Mouse (Mus musculus) kidney, embryonic 15.5 days (tissue): ENCODE results near the gene Atp7a. TPM values are rescaled to one million over a fixed set of nuclear protein-coding genes. Genes with fewer than 3 reads are reported as not detected.

ENCODE experiments used
- ATAC-seq: fragments of 200-750 bp; cut with Nextera tagmentation; replicated peaks from 2 replicates; pipeline ENCODE4 v1.8.0; 2017; ENCODE audit warnings: moderate TSS enrichment; ENCODE audit not compliant: low FRiP score
- H3K27ac ChIP-seq: fragments of 300-500 bp; sonication (generic); 2 replicates; pipeline ENCODE4 v1.5.1; 2015; ENCODE audit warnings: mild to moderate bottlenecking, inconsistent platforms
- H3K27me3 ChIP-seq: fragments of 300-500 bp; sonication (generic); 2 replicates; pipeline ENCODE4 v1.6.1; 2015; ENCODE audit warnings: inconsistent platforms
- H3K36me3 ChIP-seq: fragments of 300-500 bp; sonication (generic); 2 replicates; pipeline ENCODE4 v1.6.1; 2015; ENCODE audit warnings: inconsistent platforms
- H3K4me1 ChIP-seq: fragments of 300-500 bp; sonication (generic); 2 replicates; pipeline ENCODE4 v1.6.1; 2015; ENCODE audit warnings: inconsistent platforms
- H3K4me2 ChIP-seq: fragments of 300-500 bp; sonication (generic); 2 replicates; pipeline ENCODE4 v1.6.1; 2015; ENCODE audit warnings: moderate library complexity, mild to moderate bottlenecking, inconsistent platforms
- H3K4me3 ChIP-seq: fragments of 300-500 bp; sonication (generic); replicated peaks from 2 replicates; pipeline ENCODE4 v1.5.1; 2015; ENCODE audit warnings: mild to moderate bottlenecking, inconsistent platforms
- H3K9ac ChIP-seq: fragments of 300-500 bp; sonication (generic); 2 replicates; pipeline ENCODE4 v1.6.1; 2015; ENCODE audit warnings: mild to moderate bottlenecking, inconsistent platforms
- H3K9me3 ChIP-seq: fragments of 300-500 bp; sonication (generic); replicated peaks from 2 replicates; pipeline ENCODE4 v1.6.1; 2016; ENCODE audit warnings: inconsistent platforms
- WGBS: fragments of 180-500 bp; shearing (Covaris S2); methylation state at CpG from one replicate; pipeline ENCODE4 v1.1.7; 2015; ENCODE audit warnings: mixed read lengths; 5-methylcytosine and 5-hydroxymethylcytosine counted together
- polyA plus RNA-seq: library from polyadenylated mRNA; unstranded; fragments of >200 nt; fragmentation: Nextera tagmentation; extraction: Ambion mirVana; gene quantifications from 2 replicates; pipeline ENCODE4 v1.2.1, GENCODE M21; 2015

Atp7a gene
- polyA plus RNA-seq, 1 experiment from 2014 or later = 29.3 TPM

DNA sequence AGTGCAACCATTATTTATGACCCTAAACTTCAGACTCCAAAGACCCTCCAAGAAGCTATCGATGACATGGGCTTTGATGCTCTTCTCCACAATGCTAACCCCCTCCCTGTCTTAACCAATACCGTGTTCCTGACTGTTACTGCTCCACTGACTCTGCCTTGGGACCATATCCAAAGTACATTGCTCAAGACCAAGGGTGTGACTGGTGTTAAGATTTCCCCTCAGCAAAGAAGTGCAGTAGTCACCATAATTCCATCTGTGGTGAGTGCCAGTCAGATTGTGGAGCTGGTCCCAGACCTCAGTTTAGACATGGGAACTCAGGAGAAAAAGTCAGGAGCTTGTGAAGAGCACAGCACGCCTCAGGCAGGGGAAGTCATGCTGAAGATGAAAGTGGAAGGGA, 58.1 kb downstream of the Atp7a start:
- no peak overlapping the region for H3K4me2 ChIP-seq
- WGBS = 66% methylated on average over 3 of the region's 3 CpGs
- no peak overlapping the region for H3K9ac ChIP-seq
- peak overlapping the region; percentile 74 for H3K27ac ChIP-seq
- H3K36me3 ChIP-seq = peaks cover 9% of the 10 kb centered on the region; the same call in 1 of the 2 replicates
- H3K27me3 ChIP-seq = peaks cover 4% of the 10 kb centered on the region; the same call in 1 of the 2 replicates
- H3K4me1 ChIP-seq = peaks cover 4% of the 10 kb centered on the region; the same call in 1 of the 2 replicates
- no peak overlapping the region for H3K4me3 ChIP-seq
- H3K9me3 ChIP-seq = no peaks in the 10 kb centered on the region
- ATAC-seq = peak; percentile 75; the same call in 1 of the 2 replicates

GRCm38 (mm10) chrX:106085564-106085963, 58.5 kb downstream of the Atp7a start:
- peaks cover 4% of the 10 kb centered on the region; the same call in 1 of the 2 replicates for H3K27me3 ChIP-seq
- H3K9ac ChIP-seq = no peak overlapping the region
- H3K27ac ChIP-seq = peak overlapping the region; percentile 74
- no peaks in the 10 kb centered on the region for H3K9me3 ChIP-seq
- H3K36me3 ChIP-seq = peaks cover 9% of the 10 kb centered on the region; the same call in 1 of the 2 replicates
- peak; percentile 82 for ATAC-seq
- 81% methylated on average over 2 of the region's 2 CpGs for WGBS
- no peak overlapping the region for H3K4me3 ChIP-seq
- H3K4me1 ChIP-seq = peaks cover 4% of the 10 kb centered on the region; the same call in 1 of the 2 replicates
- no peak overlapping the region for H3K4me2 ChIP-seq

DNA sequence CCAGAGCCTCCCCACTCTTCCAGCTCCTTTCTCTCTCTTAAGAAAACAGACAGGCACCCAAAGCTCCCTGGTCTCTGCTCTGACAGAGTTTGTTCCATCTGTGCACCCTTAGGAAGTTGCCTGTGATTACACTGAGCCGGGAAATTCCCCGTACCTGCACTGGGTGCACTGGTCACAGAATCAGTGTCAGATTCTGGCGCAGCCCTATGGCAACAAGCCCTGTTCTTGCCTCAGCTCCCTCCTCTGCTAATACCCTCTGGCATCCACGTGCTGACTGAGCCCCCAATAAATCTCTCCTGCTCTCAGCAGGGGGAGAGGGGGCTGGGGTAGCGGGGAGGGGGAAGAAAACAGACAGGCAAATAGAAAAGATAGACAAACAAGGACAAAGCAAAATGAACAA, 65.9 kb downstream of the Atp7a start:
- WGBS = 32% methylated on average over 5 of the region's 5 CpGs
- no peaks in the 10 kb centered on the region for H3K9me3 ChIP-seq
- H3K27ac ChIP-seq = peak overlapping the region; percentile 70
- no peak overlapping the region for H3K4me2 ChIP-seq
- H3K4me3 ChIP-seq = no peak overlapping the region
- peaks cover 7% of the 10 kb centered on the region; the same call in 1 of the 2 replicates for H3K27me3 ChIP-seq
- ATAC-seq = peak; percentile 80; the same call in 1 of the 2 replicates
- peaks cover 4% of the 10 kb centered on the region; the same call in 1 of the 2 replicates for H3K4me1 ChIP-seq
- H3K36me3 ChIP-seq = peaks cover 7% of the 10 kb centered on the region; the same call in 1 of the 2 replicates
- no peak overlapping the region for H3K9ac ChIP-seq

GRCm38 (mm10) chrX:106105464-106105863, 78.4 kb downstream of the Atp7a start:
- 49% methylated on average over 2 of the region's 2 CpGs for WGBS
- peaks cover 21% of the 10 kb centered on the region; the same call in 1 of the 2 replicates for H3K36me3 ChIP-seq
- ATAC-seq = no peak
- H3K27ac ChIP-seq = no peak overlapping the region
- H3K4me3 ChIP-seq = no peak overlapping the region
- H3K4me1 ChIP-seq = no peaks in the 10 kb centered on the region
- H3K27me3 ChIP-seq = 0 out of 2 replicates have a peak, but pooled peaks cover 4% of the 10 kb centered on the region
- H3K4me2 ChIP-seq = no peak overlapping the region
- H3K9me3 ChIP-seq = no peaks in the 10 kb centered on the region
- no peak overlapping the region for H3K9ac ChIP-seq

GRCm38 (mm10) chrX:106113881-106114280, 86.8 kb downstream of the Atp7a start:
- no peak for ATAC-seq

GRCm38 (mm10) chrX:106114674-106115073, 87.6 kb downstream of the Atp7a start:
- Histone ChIP-seq H3K4me3 (no peak overlapping the region), H3K27me3 (no peaks in the 10 kb centered on the region; the same call in 1 of the 2 replicates), H3K27ac (no peak overlapping the region), H3K36me3 (peaks cover 15% of the 10 kb centered on the region; the same call in 1 of the 2 replicates), H3K4me1 (no peaks in the 10 kb centered on the region), H3K4me2 (no peak overlapping the region), H3K9me3 (no peaks in the 10 kb centered on the region), H3K9ac (no peak overlapping the region)
- no peak for ATAC-seq
- WGBS = 81% methylated on average over 1 of the region's 1 CpGs

More at GRCm38 (mm10) chrX:106113881-106114280, 86.8 kb downstream of the Atp7a start:
- Histone ChIP-seq H3K4me2 (no peak overlapping the region), H3K27ac (no peak overlapping the region), H3K9me3 (no peaks in the 10 kb centered on the region), H3K4me1 (no peaks in the 10 kb centered on the region), H3K36me3 (peaks cover 11% of the 10 kb centered on the region; the same call in 1 of the 2 replicates), H3K9ac (no peak overlapping the region), H3K27me3 (peaks cover 4% of the 10 kb centered on the region; the same call in 1 of the 2 replicates), H3K4me3 (no peak overlapping the region)
- WGBS = 90% methylated on average over 4 of the region's 4 CpGs

GRCm38 (mm10) chrX:106122823-106123222, 95.7 kb downstream of the Atp7a start:
- H3K27me3 ChIP-seq = 0 out of 2 replicates have a peak, but pooled peaks cover 5% of the 10 kb centered on the region
- H3K4me3 ChIP-seq = no peak overlapping the region
- H3K36me3 ChIP-seq = peaks cover 12% of the 10 kb centered on the region
- H3K4me1 ChIP-seq = no peaks in the 10 kb centered on the region
- H3K4me2 ChIP-seq = no peak overlapping the region
- ATAC-seq = no peak
- H3K9ac ChIP-seq = no peak overlapping the region
- H3K27ac ChIP-seq = no peak overlapping the region
- H3K9me3 ChIP-seq = no peaks in the 10 kb centered on the region
- 90% methylated on average over 2 of the region's 2 CpGs for WGBS

DNA sequence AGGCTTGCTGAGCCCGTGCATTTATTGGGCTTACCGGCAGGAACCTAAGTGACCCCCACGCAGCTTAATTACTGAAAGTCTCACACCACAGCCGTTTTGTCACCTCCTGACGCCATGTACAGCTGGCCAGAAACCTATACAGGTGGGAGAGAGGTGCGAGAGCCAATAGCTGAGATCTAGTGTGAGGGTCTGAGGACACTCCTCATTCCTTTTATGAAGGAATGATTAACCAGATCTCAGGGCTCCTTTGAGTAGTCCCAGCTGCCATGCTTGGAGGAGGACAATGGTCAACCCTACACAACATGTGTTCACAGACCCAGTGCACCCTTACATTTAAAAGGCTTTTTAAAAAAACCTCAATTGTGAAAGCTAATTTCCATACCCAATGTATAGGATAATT, 101.2 kb downstream of the Atp7a start:
- 57% methylated on average over 6 of the region's 6 CpGs for WGBS
- H3K9me3 ChIP-seq = no peaks in the 10 kb centered on the region
- H3K4me2 ChIP-seq = no peak overlapping the region
- 0 out of 2 replicates have a peak, but pooled peaks cover 10% of the 10 kb centered on the region for H3K27me3 ChIP-seq
- ATAC-seq = peak; percentile 76; the same call in 1 of the 2 replicates
- no peak overlapping the region for H3K27ac ChIP-seq
- H3K9ac ChIP-seq = no peak overlapping the region
- no peak overlapping the region for H3K4me3 ChIP-seq
- H3K36me3 ChIP-seq = peaks cover 4% of the 10 kb centered on the region; the same call in 1 of the 2 replicates
- H3K4me1 ChIP-seq = no peaks in the 10 kb centered on the region

DNA sequence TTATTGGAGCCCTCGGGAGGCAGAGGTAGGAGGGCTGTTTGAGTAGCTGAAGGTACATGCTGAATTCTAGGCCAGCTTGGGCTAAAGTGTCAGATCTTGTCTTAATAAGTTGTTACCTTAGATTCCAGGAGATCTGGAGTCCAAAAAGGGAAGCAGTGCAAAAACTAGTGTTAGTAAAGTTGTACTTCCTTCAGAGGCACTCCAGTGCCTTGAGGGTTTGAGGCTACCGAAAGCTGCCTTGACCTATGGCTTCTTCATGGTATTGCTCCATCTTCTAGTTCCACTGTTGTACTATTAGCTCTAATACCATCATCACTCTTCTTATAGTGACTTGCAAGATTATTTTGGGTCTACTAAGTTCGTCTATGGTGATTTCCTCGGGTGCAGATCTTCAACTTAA, 102.8 kb downstream of the Atp7a start:
- H3K4me2 ChIP-seq = no peak overlapping the region
- 86% methylated on average over 4 of the region's 4 CpGs for WGBS
- no peak overlapping the region for H3K4me3 ChIP-seq
- no peaks in the 10 kb centered on the region for H3K4me1 ChIP-seq
- H3K9me3 ChIP-seq = no peaks in the 10 kb centered on the region
- H3K9ac ChIP-seq = no peak overlapping the region
- H3K36me3 ChIP-seq = no peaks in the 10 kb centered on the region; the same call in 1 of the 2 replicates
- H3K27ac ChIP-seq = no peak overlapping the region
- no peak for ATAC-seq
- 0 out of 2 replicates have a peak, but pooled peaks cover 10% of the 10 kb centered on the region for H3K27me3 ChIP-seq

- Histone ChIP-seq H3K27ac (no peak overlapping the region), H3K9ac (no peak overlapping the region), H3K4me2 (no peak overlapping the region), H3K4me1 (no peaks in the 10 kb centered on the region), H3K27me3 (peaks cover 18% of the 10 kb centered on the region), H3K4me3 (no peak overlapping the region), H3K36me3 (no peaks in the 10 kb centered on the region), H3K9me3 (no peaks in the 10 kb centered on the region)
- ATAC-seq = no peak
- 85% methylated on average over 3 of the region's 3 CpGs for WGBS
Observed at GRCm38 (mm10) chrX:106134916-106135315, 107.8 kb downstream of the Atp7a start.

DNA sequence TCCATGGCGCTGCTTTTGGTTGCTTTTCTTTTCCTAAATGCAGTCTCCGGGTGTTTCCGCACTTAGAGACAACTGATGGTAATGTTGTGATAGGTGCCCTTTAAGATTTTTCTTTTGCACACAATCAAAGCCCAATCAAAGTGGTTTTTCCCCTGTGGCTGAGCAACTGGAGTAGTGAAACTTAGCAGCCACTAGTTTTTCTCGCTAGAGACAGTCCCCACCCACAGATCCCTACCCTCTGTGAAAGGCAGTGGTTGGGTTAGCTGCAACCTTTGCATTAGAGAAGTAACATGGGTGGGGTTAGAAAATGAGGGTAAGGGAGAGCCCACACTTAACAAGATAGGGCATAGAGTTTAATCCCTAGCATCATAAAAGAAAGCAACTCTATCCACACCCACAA, 108.4 kb downstream of the Atp7a start:
- Histone ChIP-seq H3K27ac (no peak overlapping the region), H3K4me2 (no peak overlapping the region), H3K4me3 (no peak overlapping the region), H3K9ac (no peak overlapping the region), H3K9me3 (no peaks in the 10 kb centered on the region), H3K27me3 (peaks cover 18% of the 10 kb centered on the region), H3K36me3 (no peaks in the 10 kb centered on the region), H3K4me1 (no peaks in the 10 kb centered on the region)
- no peak for ATAC-seq
- WGBS = 81% methylated on average over 4 of the region's 4 CpGs

GRCm38 (mm10) chrX:106135916-106136575, 109.0 kb downstream of the Atp7a start:
- H3K9ac ChIP-seq = no peak overlapping the region
- H3K9me3 ChIP-seq = no peaks in the 10 kb centered on the region
- H3K4me2 ChIP-seq = 0 out of 2 replicates have a peak overlapping the region, but pooled peaks have one; percentile 7
- peak; percentile 62; the same call in 1 of the 2 replicates for ATAC-seq
- 49% methylated on average over 12 of the region's 12 CpGs for WGBS
- H3K4me1 ChIP-seq = no peaks in the 10 kb centered on the region
- H3K27me3 ChIP-seq = peaks cover 18% of the 10 kb centered on the region
- no peak overlapping the region for H3K27ac ChIP-seq
- no peak overlapping the region for H3K4me3 ChIP-seq
- H3K36me3 ChIP-seq = no peaks in the 10 kb centered on the region
